Mouse (Mus musculus): ENCODE measurements around the gene Cxcr1. TPM values are rescaled to one million over a fixed set of nuclear protein-coding genes. Genes with fewer than 3 reads are reported as not detected.

Gene Cxcr1
- not detected in 2 replicates for polyA plus RNA-seq (2012)

DNA sequence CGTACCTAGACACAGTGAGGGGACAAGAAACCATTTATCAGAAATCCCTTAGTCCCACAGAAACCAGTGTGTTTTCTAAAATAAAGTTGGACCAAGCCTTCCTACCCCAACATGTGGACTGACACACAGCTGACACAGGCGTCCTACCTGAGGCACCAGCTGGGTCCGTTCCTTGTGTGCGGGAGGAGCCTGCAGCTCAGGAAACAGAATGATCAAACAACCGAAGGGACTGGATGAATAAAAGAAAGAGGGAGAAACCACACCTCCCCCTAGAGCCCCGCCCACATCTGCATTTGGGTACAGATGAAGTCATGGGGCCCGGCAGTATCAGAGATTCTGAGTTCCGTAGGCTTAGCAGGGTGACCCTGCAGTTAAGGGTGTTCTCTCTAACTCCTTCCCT is at the start of gene Cxcr1:
Cxcr1 (minus strand) TSS at position 187 of the 400 bp plus-strand sequence.
- no peaks in the 10 kb centered on the region for H3K9me3 ChIP-seq (ENCODE audit: control insufficient read depth, low read length)
- H3K4me3 ChIP-seq (replicated peaks): no peak within 1 kb of the TSS
- H3K27me3 ChIP-seq (ENCODE audit: control insufficient read depth): peaks cover 3% of the 10 kb centered on the region; the same call in 1 of the 2 replicates
- no peak for TF ChIP-seq GATA1 (IDR thresholded peaks at IDR 0.05; ENCODE audit: low read length)
- no peak for TF ChIP-seq TAL1 (IDR thresholded peaks at IDR 0.05; ENCODE audit: low read length)
- H3K36me3 ChIP-seq (ENCODE audit: control insufficient read depth): no peaks in the 10 kb centered on the region
- H3K4me1 ChIP-seq (ENCODE audit: control insufficient read depth): no peaks in the 10 kb centered on the region; the same call in 1 of the 2 replicates

DNA sequence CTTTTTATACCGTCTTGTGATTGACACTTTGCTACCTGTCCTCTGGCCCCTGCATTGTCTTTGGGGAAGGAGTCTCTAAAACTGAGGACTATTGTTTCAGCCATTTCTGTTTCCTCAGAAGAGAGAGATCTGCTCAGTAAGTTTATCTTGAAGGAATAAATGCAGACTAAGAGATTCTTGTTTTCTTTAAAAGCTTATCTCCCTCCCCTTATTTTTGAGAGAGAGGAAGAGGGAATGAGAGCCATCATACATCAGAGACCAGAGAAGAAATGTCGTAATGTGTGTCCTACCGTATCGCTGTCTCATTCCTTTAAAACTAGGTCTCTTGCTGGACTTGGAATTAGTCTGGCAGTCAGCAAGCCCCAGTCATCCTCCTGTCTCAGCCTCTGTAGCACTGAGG is 46.4 kb upstream of the Cxcr1 start:
- no peaks in the 10 kb centered on the region for H3K27me3 ChIP-seq (ENCODE audit: control insufficient read depth)
- H3K4me1 ChIP-seq (ENCODE audit: control insufficient read depth): peaks cover 54% of the 10 kb centered on the region
- TF ChIP-seq TAL1 (IDR thresholded peaks at IDR 0.05; ENCODE audit: low read length) (no peak), GATA1 (IDR thresholded peaks at IDR 0.05; ENCODE audit: low read length) (no peak)
- peaks cover 27% of the 10 kb centered on the region for H3K36me3 ChIP-seq (ENCODE audit: control insufficient read depth)
- H3K9me3 ChIP-seq (ENCODE audit: control insufficient read depth, low read length): no peaks in the 10 kb centered on the region
- no peak overlapping the region for H3K4me3 ChIP-seq (replicated peaks)

DNA sequence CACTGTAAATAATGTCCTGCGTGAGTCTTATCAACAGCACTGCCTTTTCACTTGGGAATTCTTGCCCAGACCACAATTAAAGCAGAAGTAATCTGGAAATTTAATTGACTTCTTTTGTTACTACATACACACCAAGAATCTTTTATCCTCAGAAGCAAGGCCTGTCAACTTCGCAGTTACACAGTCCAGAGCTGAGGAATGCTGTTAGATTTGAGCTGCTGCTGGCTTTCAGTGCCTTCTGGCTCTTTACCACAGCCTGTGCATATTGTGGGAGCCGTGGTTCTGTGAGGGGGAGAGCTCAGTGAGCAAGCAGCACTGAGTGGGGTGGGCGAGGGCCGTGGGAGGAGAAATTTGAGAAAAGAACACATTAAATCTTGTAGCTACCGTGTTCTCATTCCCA is 45.9 kb upstream of the Cxcr1 start:
- Histone ChIP-seq H3K4me3 (replicated peaks) (no peak overlapping the region), H3K27me3 (ENCODE audit: control insufficient read depth) (no peaks in the 10 kb centered on the region), H3K36me3 (ENCODE audit: control insufficient read depth) (peaks cover 24% of the 10 kb centered on the region), H3K9me3 (ENCODE audit: control insufficient read depth, low read length) (no peaks in the 10 kb centered on the region), H3K4me1 (ENCODE audit: control insufficient read depth) (peaks cover 57% of the 10 kb centered on the region)
- TF ChIP-seq TAL1 (IDR thresholded peaks at IDR 0.05; ENCODE audit: low read length) (no peak), GATA1 (IDR thresholded peaks at IDR 0.05; ENCODE audit: low read length) (no peak)

DNA sequence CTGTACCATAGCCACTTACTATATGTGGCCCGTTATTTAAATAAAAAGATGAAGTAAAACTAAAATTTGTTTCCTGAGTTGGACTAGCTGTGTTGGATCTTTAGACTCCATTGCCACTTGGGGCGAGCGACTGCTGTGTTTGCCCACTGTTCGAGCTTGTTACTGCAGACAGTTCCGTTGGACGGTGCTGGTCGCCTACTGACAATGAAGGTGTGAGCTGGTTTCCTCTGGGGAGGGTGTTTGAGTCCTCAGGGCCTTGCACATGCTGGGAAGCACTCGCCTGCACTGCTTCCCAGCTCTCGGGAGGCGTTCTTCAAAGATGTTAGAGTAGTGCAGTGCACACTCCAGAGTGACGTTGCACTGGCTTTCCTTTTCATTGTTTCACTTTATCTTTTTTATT is 45.2 kb upstream of the Cxcr1 start:
- H3K4me3 ChIP-seq (replicated peaks): peak overlapping the region; percentile 99
- H3K36me3 ChIP-seq (ENCODE audit: control insufficient read depth): peaks cover 24% of the 10 kb centered on the region
- no peaks in the 10 kb centered on the region for H3K27me3 ChIP-seq (ENCODE audit: control insufficient read depth)
- peaks cover 56% of the 10 kb centered on the region for H3K4me1 ChIP-seq (ENCODE audit: control insufficient read depth)
- no peaks in the 10 kb centered on the region for H3K9me3 ChIP-seq (ENCODE audit: control insufficient read depth, low read length)
- no peak for TF ChIP-seq GATA1 (IDR thresholded peaks at IDR 0.05; ENCODE audit: low read length)
- no peak for TF ChIP-seq TAL1 (IDR thresholded peaks at IDR 0.05; ENCODE audit: low read length)

DNA sequence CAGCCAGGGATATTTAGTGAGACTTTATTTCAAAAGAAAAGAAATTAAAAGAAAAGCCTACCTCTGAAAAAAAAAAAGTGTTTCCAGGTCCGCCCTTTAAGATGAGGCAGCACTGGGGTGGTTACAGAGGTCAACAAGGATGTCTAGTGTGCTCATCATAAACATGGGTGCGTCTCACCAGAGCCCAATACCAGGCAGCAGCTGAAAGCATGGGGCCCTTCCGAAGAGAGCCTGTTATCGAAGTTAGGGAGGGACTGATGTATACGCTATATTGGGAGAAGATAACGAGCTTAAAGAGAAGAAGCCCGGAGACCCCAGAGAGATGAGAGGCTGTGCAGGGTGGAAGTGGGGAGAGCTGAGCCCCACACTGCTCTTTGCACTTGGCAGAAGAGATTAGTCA is 44.7 kb upstream of the Cxcr1 start:
- peak overlapping the region; percentile 99 for H3K4me3 ChIP-seq (replicated peaks)
- H3K27me3 ChIP-seq (ENCODE audit: control insufficient read depth): no peaks in the 10 kb centered on the region
- peaks cover 22% of the 10 kb centered on the region for H3K36me3 ChIP-seq (ENCODE audit: control insufficient read depth)
- no peaks in the 10 kb centered on the region for H3K9me3 ChIP-seq (ENCODE audit: control insufficient read depth, low read length)
- peaks cover 56% of the 10 kb centered on the region for H3K4me1 ChIP-seq (ENCODE audit: control insufficient read depth)
- TF ChIP-seq TAL1 (IDR thresholded peaks at IDR 0.05; ENCODE audit: low read length) (no peak), GATA1 (IDR thresholded peaks at IDR 0.05; ENCODE audit: low read length) (no peak)

DNA sequence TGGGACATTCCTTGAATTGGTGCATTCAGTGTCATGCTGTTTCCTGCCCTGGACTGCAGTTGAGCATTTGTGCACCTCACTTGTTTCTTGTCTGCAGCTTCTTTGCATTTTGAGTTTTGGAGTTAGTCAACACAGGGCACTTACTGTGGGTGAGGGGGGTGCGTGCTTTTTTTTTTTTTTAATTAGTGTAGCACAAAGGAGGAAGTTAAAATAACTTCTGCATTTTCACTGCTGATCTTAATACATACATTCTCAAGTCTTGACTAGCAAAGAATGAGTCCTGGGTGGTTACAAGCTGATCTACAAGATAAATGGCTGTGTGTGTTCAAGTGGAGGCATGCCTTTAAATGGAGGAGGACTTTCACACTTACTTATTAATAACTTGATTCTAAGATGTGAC is 43.7 kb upstream of the Cxcr1 start:
- Histone ChIP-seq H3K4me1 (ENCODE audit: control insufficient read depth) (peaks cover 52% of the 10 kb centered on the region), H3K4me3 (replicated peaks) (peak overlapping the region; percentile 99), H3K9me3 (ENCODE audit: control insufficient read depth, low read length) (no peaks in the 10 kb centered on the region), H3K36me3 (ENCODE audit: control insufficient read depth) (peaks cover 19% of the 10 kb centered on the region), H3K27me3 (ENCODE audit: control insufficient read depth) (no peaks in the 10 kb centered on the region)
- TF ChIP-seq TAL1 (IDR thresholded peaks at IDR 0.05; ENCODE audit: low read length) (no peak), GATA1 (IDR thresholded peaks at IDR 0.05; ENCODE audit: low read length) (no peak)

DNA sequence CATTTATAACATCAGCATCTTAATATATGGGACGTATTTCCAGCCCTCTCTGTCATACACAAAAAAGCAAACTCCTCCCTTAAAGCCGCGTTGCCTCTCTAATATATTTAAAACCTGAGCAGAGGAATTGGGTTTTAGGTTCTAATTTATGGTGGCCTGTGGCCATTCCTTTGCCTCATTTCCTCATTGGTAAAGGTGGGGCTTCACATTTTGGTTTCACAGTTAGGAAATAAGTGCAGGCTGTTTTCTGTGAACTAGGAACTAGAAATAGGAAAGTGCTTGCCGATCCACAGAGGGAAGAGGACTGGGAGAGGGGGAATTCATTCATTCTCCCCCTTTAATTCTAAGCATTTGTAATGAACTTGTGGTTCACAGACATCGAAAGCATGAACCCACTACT is 43.2 kb upstream of the Cxcr1 start:
- TF ChIP-seq TAL1 (IDR thresholded peaks at IDR 0.05; ENCODE audit: low read length) (no peak), GATA1 (IDR thresholded peaks at IDR 0.05; ENCODE audit: low read length) (no peak)
- H3K4me3 ChIP-seq (replicated peaks): peak overlapping the region; percentile 99
- peaks cover 52% of the 10 kb centered on the region for H3K4me1 ChIP-seq (ENCODE audit: control insufficient read depth)
- no peaks in the 10 kb centered on the region for H3K9me3 ChIP-seq (ENCODE audit: control insufficient read depth, low read length)
- H3K36me3 ChIP-seq (ENCODE audit: control insufficient read depth): peaks cover 14% of the 10 kb centered on the region
- no peaks in the 10 kb centered on the region for H3K27me3 ChIP-seq (ENCODE audit: control insufficient read depth)

DNA sequence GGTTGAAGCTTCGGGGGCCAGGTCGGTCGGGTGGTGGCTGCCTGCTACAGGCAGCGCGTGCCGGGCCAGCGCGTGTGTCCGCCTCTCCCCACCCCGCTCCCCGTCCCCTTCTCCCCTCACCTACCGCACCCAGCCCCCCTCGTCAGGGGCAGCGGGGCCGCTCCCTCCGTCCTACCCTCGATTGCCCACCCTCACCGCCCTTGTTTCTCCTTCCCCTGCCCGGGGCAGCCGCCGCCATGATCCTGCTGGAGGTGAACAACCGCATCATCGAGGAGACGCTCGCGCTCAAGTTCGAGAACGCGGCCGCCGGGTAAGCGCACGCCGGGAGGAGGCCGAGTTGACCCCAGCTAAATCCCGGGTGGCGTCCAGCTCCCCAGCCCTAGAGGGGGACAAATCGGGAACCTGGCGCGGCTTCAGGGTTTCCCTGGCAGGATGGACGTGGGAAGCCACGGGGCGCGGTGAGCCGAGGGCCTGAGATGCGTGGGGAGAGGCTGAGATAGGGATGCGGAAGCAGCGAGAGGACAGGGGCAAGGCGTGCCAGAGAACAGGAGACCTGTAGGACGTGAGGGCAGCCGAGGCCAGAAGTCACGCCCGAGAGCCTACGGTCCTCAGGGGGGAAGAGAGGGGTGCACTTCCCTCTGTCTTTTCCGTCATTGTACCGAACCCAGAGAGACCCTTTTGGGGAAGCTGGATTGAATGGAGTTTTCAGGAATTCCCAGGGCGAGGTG is 42.3 kb upstream of the Cxcr1 start:
- Histone ChIP-seq H3K36me3 (ENCODE audit: control insufficient read depth) (peaks cover 10% of the 10 kb centered on the region), H3K4me1 (ENCODE audit: control insufficient read depth) (peaks cover 56% of the 10 kb centered on the region)
- TF ChIP-seq GATA1 (IDR thresholded peaks at IDR 0.05; ENCODE audit: low read length) (no peak), TAL1 (IDR thresholded peaks at IDR 0.05; ENCODE audit: low read length) (no peak)

DNA sequence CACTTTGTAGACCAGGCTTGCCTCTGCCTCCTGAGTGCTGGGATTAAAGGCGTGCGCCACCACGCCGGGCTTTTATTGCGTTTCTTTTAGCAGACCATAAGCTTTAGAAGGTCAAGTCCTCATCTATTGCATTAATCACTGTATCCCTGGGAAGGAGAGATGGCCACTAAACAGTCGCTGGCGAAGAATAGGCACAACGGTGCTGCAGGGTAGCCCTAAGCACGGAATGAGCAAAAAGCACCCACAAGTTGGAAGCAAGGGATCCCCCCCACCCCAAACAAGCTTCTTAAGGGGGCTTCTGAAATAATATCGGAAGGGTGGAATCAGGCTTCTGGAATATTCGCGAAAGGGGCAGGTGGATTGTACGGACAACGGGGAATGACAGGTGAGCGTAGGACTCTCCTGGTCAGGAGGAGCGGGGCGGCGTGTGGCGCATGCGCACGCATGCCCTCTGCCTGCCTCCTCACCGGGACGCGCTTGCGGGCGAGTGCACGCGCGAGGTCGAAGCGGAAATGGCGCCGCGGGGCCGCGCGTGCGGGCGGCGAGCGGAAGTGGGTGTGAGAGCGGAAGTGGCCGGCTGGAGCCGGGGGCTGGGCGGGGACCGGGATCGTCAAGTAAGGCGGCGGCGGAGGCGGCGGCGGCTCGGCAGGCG is 41.6 kb upstream of the Cxcr1 start, which contains the start of gene Arpc2:
Arpc2 (plus strand) TSS at position 147 of the 652 bp plus-strand sequence.
- no peak for TF ChIP-seq GATA1 (IDR thresholded peaks at IDR 0.05; ENCODE audit: low read length)
- no peak for TF ChIP-seq TAL1 (IDR thresholded peaks at IDR 0.05; ENCODE audit: low read length)
- Histone ChIP-seq H3K4me1 (ENCODE audit: control insufficient read depth) (peaks cover 58% of the 10 kb centered on the region), H3K27me3 (ENCODE audit: control insufficient read depth) (no peaks in the 10 kb centered on the region), H3K4me3 (replicated peaks) (peak within 1 kb of the TSS; percentile 99), H3K36me3 (ENCODE audit: control insufficient read depth) (peaks cover 8% of the 10 kb centered on the region), H3K9me3 (ENCODE audit: control insufficient read depth, low read length) (no peaks in the 10 kb centered on the region)

More for the DNA sequence above, 42.3 kb upstream of the Cxcr1 start:
- no peaks in the 10 kb centered on the region for H3K27me3 ChIP-seq (ENCODE audit: control insufficient read depth)
- peak overlapping the region; percentile 99 for H3K4me3 ChIP-seq (replicated peaks)
- H3K9me3 ChIP-seq (ENCODE audit: control insufficient read depth, low read length): no peaks in the 10 kb centered on the region

Data from erythroblast, embryonic 14.5 days (primary cell).